Mouse (Mus musculus) stomach, embryonic 15.5 days (tissue): Measurements from ENCODE around the gene Pp2d1. TPM values are rescaled to one million over a fixed set of nuclear protein-coding genes. Genes with fewer than 3 reads are reported as not detected.

ENCODE experiments used
- ATAC-seq: fragments of 200-750 bp; cut with Nextera tagmentation; 2 replicates; pipeline ENCODE4 v1.8.0; 2017; ENCODE audit warnings: low read depth, moderate number of reproducible peaks, moderate TSS enrichment; ENCODE audit not compliant: insufficient read depth, low FRiP score
- H3K27ac ChIP-seq: fragments of 300-500 bp; sonication (generic); 2 replicates; pipeline ENCODE4 v1.5.1; 2015; ENCODE audit warnings: mild to moderate bottlenecking, inconsistent platforms
- H3K27me3 ChIP-seq: fragments of 300-500 bp; sonication (generic); replicated peaks from 2 replicates; pipeline ENCODE4 v1.6.1; 2015; ENCODE audit warnings: inconsistent platforms
- H3K36me3 ChIP-seq: fragments of 300-500 bp; sonication (generic); 2 replicates; pipeline ENCODE4 v1.6.1; 2015; ENCODE audit warnings: inconsistent platforms
- H3K4me1 ChIP-seq: fragments of 300-500 bp; sonication (generic); 2 replicates; pipeline ENCODE4 v1.6.1; 2015; ENCODE audit warnings: inconsistent platforms
- H3K4me2 ChIP-seq: fragments of 300-500 bp; sonication (generic); 2 replicates; pipeline ENCODE4 v1.6.1; 2015; ENCODE audit warnings: mild to moderate bottlenecking, inconsistent platforms
- H3K4me3 ChIP-seq: fragments of 300-500 bp; sonication (generic); replicated peaks from 2 replicates; pipeline ENCODE4 v1.5.1; 2015; ENCODE audit warnings: inconsistent platforms
- H3K9ac ChIP-seq: fragments of 300-500 bp; sonication (generic); 2 replicates; pipeline ENCODE4 v1.6.1; 2015; ENCODE audit warnings: inconsistent platforms
- H3K9me3 ChIP-seq: fragments of 300-500 bp; sonication (generic); 2 replicates; pipeline ENCODE4 v1.6.1; 2016; ENCODE audit warnings: inconsistent platforms
- WGBS: fragments of 180-500 bp; shearing (Covaris S2); methylation state at CpG from one replicate; pipeline ENCODE4 v1.1.7; 2015; 5-methylcytosine and 5-hydroxymethylcytosine counted together
- polyA plus RNA-seq: library from polyadenylated mRNA; unstranded; fragments of >200 nt; fragmentation: Nextera tagmentation; extraction: Ambion mirVana; gene quantifications from 2 replicates; pipeline ENCODE4 v1.2.1, GENCODE M21; 2015

The Pp2d1 gene
- polyA plus RNA-seq, 1 experiment from 2014 or later, result 0.42 TPM

- WGBS, result 81% methylated on average over 4 of the region's 4 CpGs
- ATAC-seq, result no peak
- no peak overlapping the region for H3K27ac ChIP-seq
- no peaks in the 10 kb centered on the region for H3K36me3 ChIP-seq
- H3K4me1 ChIP-seq, result no peaks in the 10 kb centered on the region
- no peak overlapping the region for H3K4me3 ChIP-seq
- no peaks in the 10 kb centered on the region for H3K27me3 ChIP-seq
- no peak overlapping the region for H3K9ac ChIP-seq
- H3K4me2 ChIP-seq, result no peak overlapping the region
- no peaks in the 10 kb centered on the region for H3K9me3 ChIP-seq
These were observed 22.3 kb upstream of the Pp2d1 start for GRCm38 (mm10) chr17:53561458-53562029.

GRCm38 (mm10) chr17:53559646-53560045, 20.4 kb upstream of the Pp2d1 start:
- WGBS, result 83% methylated on average over 5 of the region's 5 CpGs
- Histone ChIP-seq H3K9ac (no peak overlapping the region), H3K4me3 (no peak overlapping the region), H3K27me3 (no peaks in the 10 kb centered on the region), H3K27ac (no peak overlapping the region), H3K4me2 (no peak overlapping the region), H3K36me3 (no peaks in the 10 kb centered on the region), H3K4me1 (no peaks in the 10 kb centered on the region), H3K9me3 (no peaks in the 10 kb centered on the region)
- ATAC-seq, result no peak

DNA sequence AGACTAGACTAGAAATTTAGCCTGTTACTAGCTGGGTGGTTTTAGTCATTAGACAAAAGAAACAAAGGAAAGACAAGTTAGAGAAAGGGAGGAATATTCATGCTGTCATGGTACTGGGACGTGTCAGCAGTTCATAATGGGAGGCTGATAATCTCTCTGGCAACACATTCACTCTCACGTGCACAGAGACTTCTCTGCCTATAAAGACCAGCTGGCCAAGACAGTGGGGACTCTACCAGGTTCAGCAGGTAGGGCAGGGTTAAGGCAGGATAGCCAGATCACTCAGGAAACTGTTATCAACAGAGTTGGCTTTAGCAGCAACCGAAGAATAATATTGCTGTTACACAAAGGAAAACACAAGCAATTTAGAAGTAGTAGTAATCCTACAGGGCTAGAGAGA, 18.2 kb upstream of the Pp2d1 start:
- H3K9ac ChIP-seq, result no peak overlapping the region
- H3K4me3 ChIP-seq, result no peak overlapping the region
- 52% methylated on average over 3 of the region's 3 CpGs for WGBS
- no peaks in the 10 kb centered on the region for H3K9me3 ChIP-seq
- no peaks in the 10 kb centered on the region for H3K4me1 ChIP-seq
- H3K4me2 ChIP-seq, result no peak overlapping the region
- H3K27ac ChIP-seq, result no peak overlapping the region
- no peaks in the 10 kb centered on the region for H3K36me3 ChIP-seq
- no peak for ATAC-seq
- H3K27me3 ChIP-seq, result no peaks in the 10 kb centered on the region

DNA sequence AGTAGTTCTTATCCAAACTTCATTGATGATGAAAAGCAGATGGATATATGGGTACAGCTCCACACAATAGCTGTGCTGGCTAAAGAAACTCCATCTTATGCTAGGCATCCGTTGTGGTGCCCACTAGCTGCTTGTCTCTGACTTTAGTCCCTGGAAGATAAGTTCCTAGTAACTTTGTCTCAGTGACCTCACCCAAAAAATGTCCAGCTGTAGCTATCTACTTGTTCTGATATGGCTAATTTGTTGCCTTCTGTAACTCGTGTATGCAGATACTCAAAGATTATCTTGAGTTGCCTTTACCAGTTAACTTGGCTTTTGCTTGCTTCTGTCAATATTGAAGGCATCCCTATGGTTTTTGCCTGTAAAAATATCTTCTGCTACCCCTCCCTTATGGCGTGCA, 15.6 kb upstream of the Pp2d1 start:
- Histone ChIP-seq H3K27ac (no peak overlapping the region), H3K9me3 (no peaks in the 10 kb centered on the region), H3K4me1 (no peaks in the 10 kb centered on the region), H3K36me3 (no peaks in the 10 kb centered on the region), H3K4me3 (no peak overlapping the region), H3K9ac (no peak overlapping the region), H3K27me3 (no peaks in the 10 kb centered on the region), H3K4me2 (no peak overlapping the region)
- 75% methylated on average over 3 of the region's 3 CpGs for WGBS
- peak; percentile 65; the same call in 1 of the 2 replicates for ATAC-seq

- no peak overlapping the region for H3K9ac ChIP-seq
- no peak for ATAC-seq
- H3K4me1 ChIP-seq, result no peaks in the 10 kb centered on the region
These were observed 14.8 kb upstream of the Pp2d1 start for GRCm38 (mm10) chr17:53554088-53554487.

DNA sequence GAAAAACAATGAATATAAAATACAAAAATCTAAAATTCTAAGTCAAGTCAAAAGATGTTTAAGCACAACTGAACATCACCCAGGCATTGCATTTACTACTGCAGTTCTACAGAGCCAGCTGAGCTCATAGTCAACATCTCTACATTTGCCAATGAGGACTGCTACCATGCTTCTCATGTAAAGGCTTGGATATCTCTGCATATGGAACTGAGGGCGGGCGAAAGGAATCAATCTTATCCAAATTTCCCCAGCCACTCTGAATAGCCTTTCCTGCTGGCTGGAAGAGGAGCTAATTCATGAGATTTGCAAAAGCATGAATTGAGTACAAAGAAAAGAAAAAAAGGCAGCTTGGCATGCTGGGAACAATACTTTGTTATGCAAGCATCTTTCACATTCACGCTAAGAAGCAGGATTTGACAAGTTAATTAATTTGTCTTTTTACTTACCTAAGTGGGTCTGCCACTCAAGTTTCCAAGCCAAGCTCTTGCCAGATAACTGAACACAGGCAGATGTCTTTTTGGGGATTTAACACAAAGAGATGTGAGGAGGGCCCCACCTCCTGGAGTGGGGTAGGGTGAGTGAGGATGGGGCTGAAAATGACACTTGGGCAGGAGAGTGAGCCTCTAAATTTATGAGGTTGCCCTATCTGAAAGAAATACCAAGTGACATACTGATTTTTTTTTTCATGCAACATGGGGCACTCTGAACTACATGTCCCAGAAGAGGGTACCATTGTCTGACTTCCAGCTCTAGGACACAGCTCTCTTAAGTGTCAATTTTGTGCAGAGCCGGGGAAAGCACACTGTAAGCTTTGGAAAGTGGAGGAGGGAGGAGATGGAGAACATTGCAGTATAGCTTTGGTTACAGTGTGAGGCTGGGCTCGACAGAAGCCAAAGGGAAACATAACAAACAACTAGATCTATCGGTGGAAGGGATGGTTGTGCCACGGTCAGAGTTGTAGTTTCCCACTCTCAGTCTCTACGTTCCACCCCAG, 12.4 kb upstream of the Pp2d1 start:
- no peak for ATAC-seq
- Histone ChIP-seq H3K4me2 (no peak overlapping the region), H3K4me3 (no peak overlapping the region), H3K9ac (no peak overlapping the region), H3K36me3 (no peaks in the 10 kb centered on the region), H3K27ac (no peak overlapping the region), H3K4me1 (no peaks in the 10 kb centered on the region), H3K9me3 (no peaks in the 10 kb centered on the region), H3K27me3 (no peaks in the 10 kb centered on the region)
- 80% methylated on average over 8 of the region's 8 CpGs for WGBS

More at GRCm38 (mm10) chr17:53554088-53554487, 14.8 kb upstream of the Pp2d1 start:
- Histone ChIP-seq H3K4me2 (no peak overlapping the region), H3K36me3 (no peaks in the 10 kb centered on the region), H3K4me3 (no peak overlapping the region), H3K9me3 (no peaks in the 10 kb centered on the region), H3K27me3 (no peaks in the 10 kb centered on the region), H3K27ac (no peak overlapping the region)
- WGBS, result 65% methylated on average over 4 of the region's 4 CpGs

DNA sequence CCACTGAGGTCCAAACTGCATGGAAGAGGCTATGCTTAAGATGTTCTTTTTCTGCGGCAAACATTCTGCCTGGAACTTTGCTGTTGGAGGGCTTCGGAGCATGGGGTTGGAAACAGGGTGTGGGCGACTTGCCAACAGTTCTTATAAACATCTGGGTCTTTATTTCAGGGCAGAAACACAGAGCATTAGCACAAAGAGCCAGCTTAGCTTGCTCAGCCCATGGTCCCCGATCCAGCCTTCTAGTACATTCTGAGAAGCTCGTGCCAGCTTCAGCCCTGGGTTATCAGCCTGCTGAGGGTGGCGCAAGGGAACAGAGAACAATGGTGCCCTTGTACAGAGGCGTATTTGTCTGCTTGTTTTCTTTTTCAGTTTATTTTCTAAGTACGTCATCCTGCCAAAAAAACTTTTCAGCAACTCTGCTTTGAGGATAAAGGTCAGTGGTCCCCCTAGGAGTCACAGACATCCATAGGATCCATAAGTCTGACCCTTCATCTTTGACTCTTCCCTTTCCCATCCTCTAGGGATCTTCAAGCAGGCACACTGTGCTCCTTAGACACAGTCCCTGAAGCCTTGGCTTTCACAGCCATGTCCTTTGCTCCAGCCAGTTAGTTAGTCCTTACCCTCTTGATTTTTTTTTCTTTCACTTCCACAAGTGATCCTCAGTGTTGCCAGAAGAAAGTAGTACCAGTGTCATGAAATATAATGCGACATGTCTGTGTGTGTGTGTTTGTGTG, 4.5 kb upstream of the Pp2d1 start:
- H3K4me3 ChIP-seq, result no peak overlapping the region
- peak; percentile 14; the same call in 1 of the 2 replicates for ATAC-seq
- H3K9ac ChIP-seq, result no peak overlapping the region
- H3K27me3 ChIP-seq, result no peaks in the 10 kb centered on the region
- WGBS, result 49% methylated on average over 9 of the region's 9 CpGs
- H3K4me2 ChIP-seq, result no peak overlapping the region
- no peaks in the 10 kb centered on the region for H3K9me3 ChIP-seq
- 0 out of 2 replicates have a peak overlapping the region, but pooled peaks have one; percentile 13 for H3K27ac ChIP-seq
- no peaks in the 10 kb centered on the region for H3K36me3 ChIP-seq
- H3K4me1 ChIP-seq, result peaks cover 2% of the 10 kb centered on the region; the same call in 1 of the 2 replicates

GRCm38 (mm10) chr17:53542536-53542935, 3.3 kb upstream of the Pp2d1 start:
- Histone ChIP-seq H3K4me2 (no peak overlapping the region), H3K9ac (no peak overlapping the region), H3K36me3 (no peaks in the 10 kb centered on the region), H3K27me3 (no peaks in the 10 kb centered on the region), H3K27ac (no peak overlapping the region), H3K4me3 (no peak overlapping the region), H3K4me1 (peaks cover 2% of the 10 kb centered on the region; the same call in 1 of the 2 replicates), H3K9me3 (no peaks in the 10 kb centered on the region)
- 91% methylated on average over 4 of the region's 4 CpGs for WGBS
- ATAC-seq, result no peak

GRCm38 (mm10) chr17:53532425-53532824, 6.8 kb downstream of the Pp2d1 start:
- no peak for ATAC-seq
- Histone ChIP-seq H3K4me1 (no peaks in the 10 kb centered on the region), H3K4me3 (no peak overlapping the region), H3K9me3 (no peaks in the 10 kb centered on the region), H3K36me3 (no peaks in the 10 kb centered on the region), H3K4me2 (no peak overlapping the region), H3K9ac (no peak overlapping the region), H3K27ac (no peak overlapping the region), H3K27me3 (no peaks in the 10 kb centered on the region)
- WGBS, result 32% methylated on average over 2 of the region's 2 CpGs

DNA sequence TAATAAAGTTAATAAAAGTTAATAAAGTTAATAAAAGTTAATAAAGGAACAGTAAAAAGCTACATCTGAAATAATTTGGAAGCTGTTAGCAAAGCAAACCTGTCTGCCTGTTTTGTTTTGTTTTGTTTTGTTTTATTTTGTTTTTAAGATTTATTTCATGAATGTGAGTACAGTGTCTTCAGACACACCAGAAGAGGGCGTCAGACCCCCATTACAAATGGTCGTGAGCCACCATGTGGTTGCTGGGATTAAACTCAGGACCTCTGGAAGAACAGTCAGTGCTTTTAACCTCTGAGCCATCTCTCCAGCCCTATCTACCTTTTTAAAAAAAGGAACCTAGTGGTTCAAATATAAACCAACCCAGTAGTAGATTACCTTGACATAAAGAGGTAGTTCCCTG, 8.1 kb downstream of the Pp2d1 start:
- Histone ChIP-seq H3K27me3 (no peaks in the 10 kb centered on the region), H3K4me2 (no peak overlapping the region), H3K27ac (no peak overlapping the region), H3K36me3 (no peaks in the 10 kb centered on the region), H3K9me3 (no peaks in the 10 kb centered on the region), H3K4me1 (no peaks in the 10 kb centered on the region), H3K9ac (no peak overlapping the region), H3K4me3 (no peak overlapping the region)
- 43% methylated on average over 2 of the region's 2 CpGs for WGBS
- no peak for ATAC-seq

- H3K4me2 ChIP-seq, result no peak overlapping the region
- no peaks in the 10 kb centered on the region for H3K36me3 ChIP-seq
- no peaks in the 10 kb centered on the region for H3K9me3 ChIP-seq
- H3K27ac ChIP-seq, result no peak overlapping the region
- 79% methylated on average over 2 of the region's 2 CpGs for WGBS
- ATAC-seq, result no peak
- H3K9ac ChIP-seq, result no peak overlapping the region
- no peaks in the 10 kb centered on the region for H3K27me3 ChIP-seq
- H3K4me1 ChIP-seq, result no peaks in the 10 kb centered on the region
- H3K4me3 ChIP-seq, result no peak overlapping the region
These were observed 11.2 kb downstream of the Pp2d1 start for GRCm38 (mm10) chr17:53528034-53528433.

- no peaks in the 10 kb centered on the region for H3K9me3 ChIP-seq
- no peak overlapping the region for H3K4me3 ChIP-seq
- no peak overlapping the region for H3K4me2 ChIP-seq
- no peak overlapping the region for H3K9ac ChIP-seq
- H3K27ac ChIP-seq, result no peak overlapping the region
- no peaks in the 10 kb centered on the region for H3K4me1 ChIP-seq
- H3K27me3 ChIP-seq, result no peaks in the 10 kb centered on the region
- ATAC-seq, result no peak
- H3K36me3 ChIP-seq, result no peaks in the 10 kb centered on the region
These were observed 18.7 kb downstream of the Pp2d1 start for GRCm38 (mm10) chr17:53520509-53520908.
